Mouse (Mus musculus) MEL (cell line): Measurements from ENCODE around the gene Gatad2b. TPM values are rescaled to one million over a fixed set of nuclear protein-coding genes. Genes with fewer than 3 reads are reported as not detected.

Experiments
- DNase-seq: peaks from one replicate; pipeline ENCODE4 v3.0.0; 2011; ENCODE audit warnings: low read depth, low spot score
- H3K27ac ChIP-seq: 2 replicates; pipeline ENCODE4 v1.5.1; 2012; ENCODE audit warnings: low read depth, mild to moderate bottlenecking, control low read depth, low read length, moderate library complexity; ENCODE audit not compliant: control insufficient read depth
- H3K27me3 ChIP-seq, 2 experiments: fragments of 150-350 bp in 1 of 2; sonication (generic) in 1 of 2; 2 replicates each; pipeline ENCODE4 v1.6.1; 2012; ENCODE audit warnings: low read length in 2 of 2, mild to moderate bottlenecking in 2 of 2, improper control_type of control experiment in 1 of 2, moderate library complexity in 1 of 2; ENCODE audit not compliant: insufficient read depth in 2 of 2, control insufficient read depth in 1 of 2
- H3K36me3 ChIP-seq, 2 experiments: 2 replicates each; pipeline ENCODE4 v1.6.1; 2012 to 2014; ENCODE audit warnings: low read length in 2 of 2, improper control_type of control experiment in 1 of 2, inconsistent platforms in 1 of 2, mild to moderate bottlenecking in 1 of 2; ENCODE audit not compliant: insufficient read depth in 2 of 2, control insufficient read depth in 1 of 2
- H3K4me1 ChIP-seq, 2 experiments: fragments of 150-350 bp in 1 of 2; sonication (generic) in 1 of 2; 2 replicates each; pipeline ENCODE4 v1.6.1; 2012; ENCODE audit warnings: low read length in 2 of 2, improper control_type of control experiment in 1 of 2, mild to moderate bottlenecking in 1 of 2; ENCODE audit not compliant: insufficient read depth in 2 of 2, control insufficient read depth in 1 of 2
- H3K4me3 ChIP-seq, 2 experiments: fragments of 150-350 bp in 1 of 2; sonication (generic) in 1 of 2; 2 replicates each; pipeline ENCODE4 v1.5.1; 2012; ENCODE audit warnings: low read depth in 2 of 2, low read length in 2 of 2, mild to moderate bottlenecking in 2 of 2, moderate library complexity in 2 of 2, control low read depth in 1 of 2, improper control_type of control experiment in 1 of 2; ENCODE audit not compliant: control insufficient read depth in 1 of 2, insufficient read depth in 1 of 2
- H3K79me2 ChIP-seq: 2 replicates; pipeline ENCODE4 v1.6.1; 2012; ENCODE audit warnings: mild to moderate bottlenecking, low read length, moderate library complexity; ENCODE audit not compliant: control insufficient read depth, poor library complexity, insufficient read depth
- H3K9ac ChIP-seq: 2 replicates; pipeline ENCODE4 v1.6.1; 2012; ENCODE audit warnings: low read depth, mild to moderate bottlenecking, control low read depth, low read length, moderate library complexity; ENCODE audit not compliant: control insufficient read depth, poor library complexity, severe bottlenecking
- H3K9me3 ChIP-seq: fragments of 150-350 bp; sonication (generic); replicated peaks from 2 replicates; pipeline ENCODE4 v1.6.1; 2012; ENCODE audit warnings: mild to moderate bottlenecking, low read length, improper control_type of control experiment, moderate library complexity; ENCODE audit not compliant: insufficient read depth
- BHLHE40 ChIP-seq: IDR thresholded peaks from 2 replicates; pipeline ENCODE4 v1.6.1; 2012; ENCODE audit warnings: low read depth, mild to moderate bottlenecking, inconsistent platforms, low read length, improper control_type of control experiment, borderline replicate concordance
- CTCF ChIP-seq, 3 experiments: IDR thresholded peaks in 2 of 3; conservative IDR thresholded peaks in 1 of 3; 2 replicates each; pipeline ENCODE4 v1.5.1; 2011 to 2012; ENCODE audit warnings: low read length in 3 of 3, low read depth in 2 of 3, mild to moderate bottlenecking in 2 of 3, improper control_type of control experiment in 1 of 3, inconsistent platforms in 1 of 3, mixed read lengths in 1 of 3, moderate library complexity in 1 of 3; ENCODE audit not compliant: control insufficient read depth in 1 of 3, insufficient read depth in 1 of 3, poor library complexity in 1 of 3, severe bottlenecking in 1 of 3
- E2F4 ChIP-seq: IDR thresholded peaks from 2 replicates; pipeline ENCODE4 v1.6.1; 2011; ENCODE audit warnings: low read depth, low read length, improper control_type of control experiment, borderline replicate concordance
- ETS1 ChIP-seq: IDR thresholded peaks from 2 replicates; pipeline ENCODE4 v1.6.1; 2012; ENCODE audit warnings: low read depth, mild to moderate bottlenecking, inconsistent platforms, low read length, improper control_type of control experiment, moderate library complexity
- GATA1 ChIP-seq: IDR thresholded peaks from 2 replicates; pipeline ENCODE4 v1.6.1; 2011; ENCODE audit warnings: low read depth, low read length, improper control_type of control experiment
- MXI1 ChIP-seq: IDR thresholded peaks from 2 replicates; pipeline ENCODE4 v1.6.1; 2011; ENCODE audit warnings: mild to moderate bottlenecking, low read depth, low read length, improper control_type of control experiment
- NELFE ChIP-seq: IDR thresholded peaks from 2 replicates; pipeline ENCODE4 v1.6.1; 2011; ENCODE audit warnings: low read depth, low read length, improper control_type of control experiment
- POLR2A ChIP-seq, 2 experiments: IDR thresholded peaks; 2 replicates each; pipeline ENCODE4 v1.6.1; 2011 to 2012; ENCODE audit warnings: low read length in 2 of 2, mild to moderate bottlenecking in 2 of 2, control low read depth in 1 of 2, improper control_type of control experiment in 1 of 2, low read depth in 1 of 2, moderate library complexity in 1 of 2; ENCODE audit not compliant: control insufficient read depth in 1 of 2, insufficient read depth in 1 of 2, poor library complexity in 1 of 2
- POLR2AphosphoS2 ChIP-seq: IDR thresholded peaks from 2 replicates; pipeline ENCODE4 v1.6.1; 2011; ENCODE audit warnings: low read length, improper control_type of control experiment
- SIN3A ChIP-seq: IDR thresholded peaks from 2 replicates; pipeline ENCODE4 v1.6.1; 2012; ENCODE audit warnings: low read length, improper control_type of control experiment, inconsistent platforms
- SMC3 ChIP-seq: IDR thresholded peaks from 2 replicates; pipeline ENCODE4 v1.6.1; 2011; ENCODE audit warnings: low read depth, low read length, improper control_type of control experiment
- TCF12 ChIP-seq: IDR thresholded peaks from 2 replicates; pipeline ENCODE4 v1.6.1; 2014; ENCODE audit warnings: low read depth, mild to moderate bottlenecking, inconsistent platforms, low read length, improper control_type of control experiment, moderate library complexity
- UBTF ChIP-seq: IDR thresholded peaks from 2 replicates; pipeline ENCODE4 v1.6.1; 2012; ENCODE audit warnings: low read depth, mild to moderate bottlenecking, inconsistent platforms, low read length, improper control_type of control experiment, moderate library complexity, borderline replicate concordance; ENCODE audit not compliant: insufficient read depth
- USF1 ChIP-seq: IDR thresholded peaks from 2 replicates; pipeline ENCODE4 v1.6.1; 2014; ENCODE audit warnings: low read depth, mild to moderate bottlenecking, inconsistent platforms, low read length, improper control_type of control experiment, moderate library complexity
- ZMIZ1 ChIP-seq: IDR thresholded peaks from 2 replicates; pipeline ENCODE4 v1.6.1; 2012; ENCODE audit warnings: low read depth, mild to moderate bottlenecking, inconsistent platforms, low read length, improper control_type of control experiment, moderate library complexity
- ZNF384 ChIP-seq: IDR thresholded peaks from 2 replicates; pipeline ENCODE4 v1.6.1; 2012; ENCODE audit warnings: low read depth, mild to moderate bottlenecking, inconsistent platforms, low read length, improper control_type of control experiment
- polyA plus RNA-seq, 2 experiments: library from polyadenylated mRNA; stranded (reverse) in 1 of 2; unstranded in 1 of 2; fragments of >175 nt in 1 of 2; fragments of >200 nt in 1 of 2; gene quantifications; 2 replicates each; pipeline versions ENCODE4 v1.2.1 to v1.2.4; 2012; ENCODE audit warnings: low replicate concordance in 2 of 2, low read depth in 1 of 2; ENCODE audit not compliant: insufficient read length in 2 of 2, insufficient read depth in 1 of 2, missing spikeins in 1 of 2
- total RNA-seq: library from RNA; depleted of rRNA; stranded (reverse); fragments of 300-350 nt; gene quantifications from 2 replicates; pipeline ENCODE4 v1.2.3, GENCODE M21; 2012

Gene Gatad2b
- total and polyA plus RNA-seq, 3 experiments = 9.1 to 37.6 TPM; not detected in 1

DNA sequence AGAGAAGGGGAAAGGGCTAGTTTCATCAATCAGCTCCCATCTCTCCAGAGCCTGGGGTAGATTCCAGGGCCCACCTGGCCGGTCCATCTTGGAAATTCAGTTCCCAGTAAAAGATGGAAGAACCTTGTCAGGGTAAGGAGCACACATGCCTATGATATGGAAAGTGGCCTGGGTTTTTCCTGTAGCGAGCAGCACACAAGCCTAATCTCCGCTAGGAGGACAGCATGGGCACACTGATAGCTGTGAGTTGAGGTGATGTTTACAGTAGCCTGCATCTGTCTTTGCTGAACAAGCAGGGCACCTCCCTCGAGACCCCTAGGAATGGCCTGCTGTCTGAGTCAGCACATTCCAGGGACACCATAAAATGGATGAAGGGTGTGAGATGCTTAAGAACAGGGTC is 111.6 kb downstream of the Gatad2b start:
- H3K79me2 ChIP-seq = no peaks in the 10 kb centered on the region

DNA sequence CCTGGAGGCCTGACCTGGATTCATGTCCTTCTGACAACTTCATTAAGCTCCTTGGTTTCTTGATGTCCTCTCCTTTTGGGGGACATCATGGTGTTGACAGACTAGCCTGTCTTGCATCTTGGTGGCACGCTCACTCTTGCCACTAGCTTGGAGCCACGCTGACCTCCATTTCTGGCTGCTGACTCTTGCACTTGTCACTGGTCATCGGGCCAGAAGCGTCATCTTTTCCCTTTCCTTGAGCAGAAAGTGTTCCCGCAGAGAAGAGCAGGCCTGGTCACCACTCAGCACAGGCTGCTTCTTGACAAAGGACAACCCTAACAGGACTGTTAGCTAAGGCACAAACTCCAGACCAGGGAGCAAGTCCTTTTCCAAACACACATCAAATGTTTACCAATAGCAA is 113.4 kb downstream of the Gatad2b start:
- H3K9me3 ChIP-seq = no peaks in the 10 kb centered on the region
- no peak overlapping the region for H3K27ac ChIP-seq
- H3K79me2 ChIP-seq = no peaks in the 10 kb centered on the region
- no peak overlapping the region for H3K4me3 ChIP-seq
- no peaks in the 10 kb centered on the region for H3K27me3 ChIP-seq
- H3K36me3 ChIP-seq = peaks cover 0 to 41% of the 10 kb centered on the region in 2 experiments; a peak in 2 of 4 replicates
- H3K9ac ChIP-seq = no peak overlapping the region
- TF ChIP-seq SMC3 (no peak), ZNF384 (no peak), E2F4 (no peak), TCF12 (no peak), NELFE (no peak), UBTF (no peak), SIN3A (no peak)
- H3K4me1 ChIP-seq = no peaks in the 10 kb centered on the region
- no peak for DNase-seq

More for the DNA sequence above, 111.6 kb downstream of the Gatad2b start:
- no peak for DNase-seq
- Histone ChIP-seq H3K27me3 (no peaks in the 10 kb centered on the region), H3K4me1 (no peaks in the 10 kb centered on the region), H3K9ac (no peak overlapping the region), H3K4me3 (no peak overlapping the region), H3K9me3 (no peaks in the 10 kb centered on the region), H3K36me3 (peaks cover 0 to 32% of the 10 kb centered on the region in 2 experiments; a peak in 2 of 4 replicates), H3K27ac (no peak overlapping the region)
- no peak for TF ChIP-seq POLR2AphosphoS2
- TF ChIP-seq GATA1 = no peak
- no peak for TF ChIP-seq CTCF (IDR thresholded peaks at IDR 0.05 in 2 of 3, conservative IDR thresholded peaks at IDR 0.05 in 1 of 3; ENCODE audit: control insufficient read depth in 1 of 3, insufficient read depth in 1 of 3, low read depth in 2 of 3, low read length in 3 of 3, poor library complexity in 1 of 3, severe bottlenecking in 1 of 3)
- TF ChIP-seq USF1 = no peak
- no peak for TF ChIP-seq BHLHE40
- TF ChIP-seq ZMIZ1 = no peak
- TF ChIP-seq UBTF = no peak
- no peak for TF ChIP-seq POLR2A (IDR thresholded peaks at IDR 0.05; ENCODE audit: control insufficient read depth in 1 of 2, insufficient read depth in 1 of 2, low read depth in 1 of 2, low read length in 2 of 2, poor library complexity in 1 of 2)
- TF ChIP-seq TCF12 = no peak

DNA sequence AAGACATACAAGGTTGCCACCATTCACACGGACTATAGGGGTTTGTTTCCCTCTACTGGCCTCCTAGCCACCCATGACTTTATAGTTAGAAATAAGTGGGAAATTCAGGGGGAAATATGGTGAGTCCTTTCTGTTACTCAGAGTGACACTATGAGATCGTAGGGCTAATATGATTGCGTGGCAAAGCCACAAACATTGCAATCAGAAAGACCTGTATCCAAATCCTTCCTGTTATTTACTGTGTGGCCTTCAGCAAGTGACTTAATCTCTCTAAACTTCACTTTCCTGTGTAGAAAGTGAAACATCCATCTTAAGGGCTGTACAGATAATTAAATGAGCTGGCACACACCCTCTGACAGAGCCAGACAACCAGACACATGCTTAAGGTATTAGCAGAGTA is 115.7 kb downstream of the Gatad2b start:
- Histone ChIP-seq H3K27me3 (no peaks in the 10 kb centered on the region), H3K9ac (no peak overlapping the region), H3K4me3 (no peak overlapping the region), H3K79me2 (no peaks in the 10 kb centered on the region), H3K4me1 (no peaks in the 10 kb centered on the region), H3K9me3 (no peaks in the 10 kb centered on the region), H3K36me3 (peaks cover 0 to 41% of the 10 kb centered on the region in 2 experiments; a peak in 2 of 4 replicates), H3K27ac (no peak overlapping the region)
- no peak for DNase-seq
- TF ChIP-seq MXI1 = no peak
- no peak for TF ChIP-seq NELFE
- no peak for TF ChIP-seq ETS1
